Mouse (Mus musculus) heart, adult 11 months (tissue): ENCODE measurements around the gene Ctnnal1.
A peak's percentile ranks its signal among the peaks of the same experiment; 100 is the strongest.

Experiments
- DNase-seq: peaks from one replicate; pipeline ENCODE4 v3.0.0; 2022

Ctnnal1 gene

GRCm38 (mm10) chr4:56791373-56791772 lies 73.6 kb downstream of the Ctnnal1 start:
- no peak for DNase-seq

DNA sequence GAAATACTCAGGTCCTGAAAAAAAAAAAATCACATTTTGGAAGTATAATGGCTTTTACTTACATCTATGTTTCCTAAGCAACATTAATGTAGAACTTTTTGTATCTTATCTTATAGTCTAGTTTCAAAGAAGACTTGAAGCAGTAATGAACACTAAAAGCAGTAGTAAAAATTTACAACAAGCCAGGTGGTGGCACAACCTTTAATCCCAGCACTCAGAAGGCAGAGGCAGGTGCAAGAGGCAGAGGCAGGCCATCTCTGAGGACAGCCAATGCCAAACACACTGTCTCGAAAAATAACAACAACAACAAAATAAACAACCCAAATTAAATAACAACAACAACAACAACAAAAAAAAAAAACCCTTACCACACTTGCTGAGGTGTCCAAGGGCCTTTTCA lies 93.9 kb downstream of the Ctnnal1 start:
- no peak for DNase-seq

DNA sequence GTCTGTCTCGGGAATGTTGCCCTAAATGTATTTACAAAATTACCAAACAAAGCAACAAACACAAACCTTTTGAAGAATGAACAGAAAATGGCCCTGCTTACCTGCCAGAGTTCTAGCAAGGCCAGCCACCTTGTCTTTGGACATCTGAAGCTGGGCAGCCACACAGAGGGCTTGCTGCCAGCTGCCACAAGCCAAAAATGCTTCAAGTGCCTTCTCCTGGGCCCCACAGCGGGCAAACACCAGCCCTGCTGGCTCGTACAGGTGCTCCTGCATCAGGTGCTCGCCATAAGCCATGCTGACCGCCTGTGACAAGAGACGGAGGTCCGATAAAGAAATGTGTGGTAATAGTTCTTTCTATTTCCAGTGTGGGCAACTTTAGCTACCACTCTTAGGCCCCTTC lies 96.1 kb downstream of the Ctnnal1 start:
- peak; percentile 95 for DNase-seq

GRCm38 (mm10) chr4:56767861-56768284 lies 97.1 kb downstream of the Ctnnal1 start:
- DNase-seq: peak; percentile 96
